Mouse (Mus musculus) C2C12 (cell line): ENCODE data around the gene Acox3.

Source experiments
- CTCF ChIP-seq: IDR thresholded peaks from one replicate; pipeline ENCODE4 v1.5.1; 2011; ENCODE audit not compliant: control insufficient read depth, insufficient read depth, insufficient read length
- MAX ChIP-seq: IDR thresholded peaks from one replicate; pipeline ENCODE4 v1.6.1; 2011; ENCODE audit warnings: mild to moderate bottlenecking, control low read depth

GRCm38 (mm10) chr5:35580156-35580922, 2.5 kb upstream of the Acox3 start:
- TF ChIP-seq CTCF: no peak
- TF ChIP-seq MAX: no peak
